Mouse (Mus musculus): ENCODE results near the gene Sox5.
A peak's percentile ranks its signal among the peaks of the same experiment; 100 is the strongest.
"Not testable (repeated sequence)": the region's sequence is repeated elsewhere in the genome, so short reads cannot be mapped to it uniquely, and the experiment has no call there.

Gene Sox5

GRCm38 (mm10) chr6:144291526-144291925, 490.3 kb downstream of the Sox5 start:
- no peak for DNase-seq (ENCODE audit: low read depth, low spot score)

GRCm38 (mm10) chr6:144286122-144286521, 495.7 kb downstream of the Sox5 start:
- no peak for DNase-seq (ENCODE audit: low read depth, low spot score)

GRCm38 (mm10) chr6:144283191-144283590, 498.6 kb downstream of the Sox5 start:
- no peak for DNase-seq (ENCODE audit: low read depth, low spot score)

- no peak for DNase-seq (ENCODE audit: low read depth, low spot score)
These were observed 499.0 kb downstream of the Sox5 start for GRCm38 (mm10) chr6:144282756-144283155.

- no peak for DNase-seq (ENCODE audit: low read depth, low spot score)
These were observed 500.1 kb downstream of the Sox5 start for GRCm38 (mm10) chr6:144281661-144282060.

GRCm38 (mm10) chr6:144278505-144279053, 503.2 kb downstream of the Sox5 start:
- DNase-seq (ENCODE audit: low read depth, low spot score) = no peak

- DNase-seq (ENCODE audit: low read depth, low spot score) = not testable (repeated sequence)
These were observed 508.4 kb downstream of the Sox5 start for GRCm38 (mm10) chr6:144273425-144273824.

- no peak for DNase-seq (ENCODE audit: low read depth, low spot score)
These were observed 510.5 kb downstream of the Sox5 start for GRCm38 (mm10) chr6:144271326-144271725.

- DNase-seq (ENCODE audit: low read depth, low spot score) = no peak
These were observed 511.5 kb downstream of the Sox5 start for GRCm38 (mm10) chr6:144270306-144270705.

- DNase-seq (ENCODE audit: low read depth, low spot score) = no peak
These were observed 512.1 kb downstream of the Sox5 start for GRCm38 (mm10) chr6:144269666-144270065.

GRCm38 (mm10) chr6:144265752-144266151, 516.0 kb downstream of the Sox5 start:
- DNase-seq (ENCODE audit: low read depth, low spot score) = no peak

GRCm38 (mm10) chr6:144265004-144265403, 516.8 kb downstream of the Sox5 start:
- DNase-seq (ENCODE audit: low read depth, low spot score) = no peak

GRCm38 (mm10) chr6:144264320-144264915, 517.4 kb downstream of the Sox5 start:
- DNase-seq (ENCODE audit: low read depth, low spot score) = no peak

- DNase-seq (ENCODE audit: low read depth, low spot score) = peak; percentile 21
These were observed 525.3 kb downstream of the Sox5 start for GRCm38 (mm10) chr6:144256500-144256899.

- no peak for DNase-seq (ENCODE audit: low read depth, low spot score)
These were observed 529.5 kb downstream of the Sox5 start for GRCm38 (mm10) chr6:144252191-144252718.

GRCm38 (mm10) chr6:144251222-144252170, 530.3 kb downstream of the Sox5 start:
- no peak for DNase-seq (ENCODE audit: low read depth, low spot score)

GRCm38 (mm10) chr6:144250625-144251181, 531.1 kb downstream of the Sox5 start:
- no peak for DNase-seq (ENCODE audit: low read depth, low spot score)

- no peak for DNase-seq (ENCODE audit: low read depth, low spot score)
These were observed 545.2 kb downstream of the Sox5 start for GRCm38 (mm10) chr6:144236581-144236980.

GRCm38 (mm10) chr6:144203970-144204369, 577.8 kb downstream of the Sox5 start:
- DNase-seq (ENCODE audit: low read depth, low spot score) = no peak

- DNase-seq (ENCODE audit: low read depth, low spot score) = no peak
These were observed 578.8 kb downstream of the Sox5 start for GRCm38 (mm10) chr6:144203013-144203412.

- DNase-seq (ENCODE audit: low read depth, low spot score) = no peak
These were observed 580.3 kb downstream of the Sox5 start for GRCm38 (mm10) chr6:144201402-144202040.

All from skeletal muscle tissue, adult 2 months (tissue).